Mouse (Mus musculus) heart, embryonic 15.5 days (tissue): ENCODE results near the gene Alad. TPM values are rescaled to one million over a fixed set of nuclear protein-coding genes. Genes with fewer than 3 reads are reported as not detected.
A peak's percentile ranks its signal among the peaks of the same experiment; 100 is the strongest.

ENCODE experiments used
- ATAC-seq: fragments of 200-750 bp; cut with Nextera tagmentation; replicated peaks from 2 replicates; pipeline ENCODE4 v1.8.0; 2017; ENCODE audit warnings: low read depth, moderate TSS enrichment; ENCODE audit not compliant: insufficient number of reproducible peaks, insufficient read depth, low FRiP score
- H3K27ac ChIP-seq: fragments of 300-500 bp; sonication (generic); 2 replicates; pipeline ENCODE4 v1.5.1; 2015; ENCODE audit warnings: mild to moderate bottlenecking, inconsistent platforms
- H3K27me3 ChIP-seq: fragments of 300-500 bp; sonication (generic); 2 replicates; pipeline ENCODE4 v1.6.1; 2015; ENCODE audit warnings: inconsistent platforms
- H3K36me3 ChIP-seq: fragments of 300-500 bp; sonication (generic); 2 replicates; pipeline ENCODE4 v1.6.1; 2015; ENCODE audit warnings: mild to moderate bottlenecking, inconsistent platforms
- H3K4me1 ChIP-seq: fragments of 300-500 bp; sonication (generic); replicated peaks from 2 replicates; pipeline ENCODE4 v1.6.1; 2015; ENCODE audit warnings: inconsistent platforms
- H3K4me2 ChIP-seq: fragments of 300-500 bp; sonication (generic); 2 replicates; pipeline ENCODE4 v1.6.1; 2015; ENCODE audit warnings: inconsistent platforms, mild to moderate bottlenecking, moderate library complexity
- H3K4me3 ChIP-seq: fragments of 300-500 bp; sonication (generic); 2 replicates; pipeline ENCODE4 v1.5.1; 2015; ENCODE audit warnings: mild to moderate bottlenecking, inconsistent platforms
- H3K9ac ChIP-seq: fragments of 300-500 bp; sonication (generic); 2 replicates; pipeline ENCODE4 v1.6.1; 2015; ENCODE audit warnings: mild to moderate bottlenecking, inconsistent platforms
- H3K9me3 ChIP-seq: fragments of 300-500 bp; sonication (generic); replicated peaks from 2 replicates; pipeline ENCODE4 v1.6.1; 2016; ENCODE audit warnings: inconsistent platforms
- WGBS: fragments of 180-500 bp; shearing (Covaris S2); methylation state at CpG from one replicate; pipeline ENCODE4 v1.1.7; 2015; ENCODE audit warnings: mixed read lengths; 5-methylcytosine and 5-hydroxymethylcytosine counted together
- polyA plus RNA-seq: library from polyadenylated mRNA; unstranded; fragments of >200 nt; fragmentation: Nextera tagmentation; extraction: Ambion mirVana; gene quantifications from 2 replicates; pipeline ENCODE4 v1.2.1, GENCODE M21; 2015

Gene Alad
- polyA plus RNA-seq, 1 experiment from 2014 or later: 56.0 TPM

GRCm38 (mm10) chr4:62501964-62502732 is 17.6 kb downstream of the Alad start:
- ATAC-seq: peak; percentile 94
- H3K9me3 ChIP-seq: no peaks in the 10 kb centered on the region
- WGBS: 1% methylated on average over 38 of the region's 38 CpGs

GRCm38 (mm10) chr4:62501534-62501933 is 18.2 kb downstream of the Alad start:
- ATAC-seq: no peak
- under 1% methylated on average over 7 of the region's 7 CpGs for WGBS
- Histone ChIP-seq H3K9me3 (no peaks in the 10 kb centered on the region), H3K9ac (peak overlapping the region; percentile 81), H3K27me3 (no peaks in the 10 kb centered on the region), H3K36me3 (peaks cover 13% of the 10 kb centered on the region; the same call in 1 of the 2 replicates), H3K4me3 (peak overlapping the region; percentile 92), H3K27ac (peak overlapping the region; percentile 81), H3K4me1 (peaks cover 21% of the 10 kb centered on the region), H3K4me2 (peak overlapping the region; percentile 65)

More at GRCm38 (mm10) chr4:62501964-62502732, 17.6 kb downstream of the Alad start:
- H3K9ac ChIP-seq: peak overlapping the region; percentile 81
- H3K36me3 ChIP-seq: peaks cover 13% of the 10 kb centered on the region; the same call in 1 of the 2 replicates
- peak overlapping the region; percentile 65 for H3K4me2 ChIP-seq
- H3K4me1 ChIP-seq: peaks cover 15% of the 10 kb centered on the region
- H3K27ac ChIP-seq: peak overlapping the region; percentile 81
- no peaks in the 10 kb centered on the region for H3K27me3 ChIP-seq
- peak overlapping the region; percentile 92 for H3K4me3 ChIP-seq

GRCm38 (mm10) chr4:62500799-62501198 is 18.9 kb downstream of the Alad start:
- Histone ChIP-seq H3K4me3 (no peak overlapping the region; the same call in 1 of the 2 replicates), H3K9me3 (no peaks in the 10 kb centered on the region), H3K27ac (peak overlapping the region; percentile 81), H3K36me3 (peaks cover 13% of the 10 kb centered on the region; the same call in 1 of the 2 replicates), H3K27me3 (no peaks in the 10 kb centered on the region), H3K9ac (no peak overlapping the region), H3K4me2 (peak overlapping the region; percentile 65; the same call in 1 of the 2 replicates), H3K4me1 (peaks cover 27% of the 10 kb centered on the region)
- no peak for ATAC-seq
- WGBS: 77% methylated on average over 4 of the region's 4 CpGs

GRCm38 (mm10) chr4:62496815-62497214 is 22.9 kb downstream of the Alad start:
- 0 out of 2 replicates have a peak, but pooled peaks have one; percentile 29 for ATAC-seq
- no peaks in the 10 kb centered on the region for H3K27me3 ChIP-seq
- no peak overlapping the region for H3K4me3 ChIP-seq
- peaks cover 13% of the 10 kb centered on the region; the same call in 1 of the 2 replicates for H3K36me3 ChIP-seq
- H3K9ac ChIP-seq: no peak overlapping the region
- no peak overlapping the region for H3K4me2 ChIP-seq
- H3K9me3 ChIP-seq: no peaks in the 10 kb centered on the region
- no peak overlapping the region for H3K27ac ChIP-seq
- 34% methylated on average over 8 of the region's 8 CpGs for WGBS
- peaks cover 19% of the 10 kb centered on the region for H3K4me1 ChIP-seq

GRCm38 (mm10) chr4:62495946-62496345 is 23.8 kb downstream of the Alad start:
- no peaks in the 10 kb centered on the region for H3K27me3 ChIP-seq
- peaks cover 15% of the 10 kb centered on the region for H3K4me1 ChIP-seq
- peaks cover 13% of the 10 kb centered on the region; the same call in 1 of the 2 replicates for H3K36me3 ChIP-seq
- no peak overlapping the region for H3K4me3 ChIP-seq
- H3K4me2 ChIP-seq: no peak overlapping the region
- no peak for ATAC-seq
- H3K9me3 ChIP-seq: no peaks in the 10 kb centered on the region
- H3K27ac ChIP-seq: no peak overlapping the region
- H3K9ac ChIP-seq: no peak overlapping the region
- WGBS: 54% methylated on average over 8 of the region's 8 CpGs

- Histone ChIP-seq H3K27ac (no peak overlapping the region), H3K9me3 (no peaks in the 10 kb centered on the region), H3K36me3 (peaks cover 9% of the 10 kb centered on the region; the same call in 1 of the 2 replicates), H3K4me3 (no peak overlapping the region), H3K27me3 (no peaks in the 10 kb centered on the region), H3K4me1 (peaks cover 13% of the 10 kb centered on the region), H3K9ac (no peak overlapping the region), H3K4me2 (no peak overlapping the region)
- ATAC-seq: no peak
- whole genome bisulfite sequencing: 51% methylated on average over 9 of the region's 9 CpGs
These were observed 25.5 kb downstream of the Alad start for GRCm38 (mm10) chr4:62494230-62494629.

GRCm38 (mm10) chr4:62492682-62493081 is 27.0 kb downstream of the Alad start:
- Histone ChIP-seq H3K9ac (no peak overlapping the region), H3K4me1 (peaks cover 13% of the 10 kb centered on the region), H3K36me3 (no peaks in the 10 kb centered on the region), H3K9me3 (no peaks in the 10 kb centered on the region), H3K4me3 (no peak overlapping the region), H3K27ac (no peak overlapping the region), H3K4me2 (no peak overlapping the region), H3K27me3 (no peaks in the 10 kb centered on the region)
- no peak for ATAC-seq
- 72% methylated on average over 2 of the region's 2 CpGs for whole genome bisulfite sequencing

GRCm38 (mm10) chr4:62487914-62488313 is 31.8 kb downstream of the Alad start:
- ATAC-seq: no peak
- 77% methylated on average over 2 of the region's 2 CpGs for WGBS
- Histone ChIP-seq H3K27ac (no peak overlapping the region), H3K36me3 (no peaks in the 10 kb centered on the region), H3K27me3 (no peaks in the 10 kb centered on the region), H3K9me3 (no peaks in the 10 kb centered on the region), H3K4me2 (no peak overlapping the region), H3K4me1 (no peaks in the 10 kb centered on the region), H3K9ac (no peak overlapping the region), H3K4me3 (no peak overlapping the region)

- no peak for ATAC-seq
- no peak overlapping the region for H3K4me3 ChIP-seq
- no peaks in the 10 kb centered on the region for H3K9me3 ChIP-seq
- H3K27ac ChIP-seq: no peak overlapping the region
- WGBS: 82% methylated on average over 5 of the region's 5 CpGs
- no peak overlapping the region for H3K4me2 ChIP-seq
- H3K9ac ChIP-seq: no peak overlapping the region
- no peaks in the 10 kb centered on the region for H3K36me3 ChIP-seq
- H3K27me3 ChIP-seq: no peaks in the 10 kb centered on the region
- H3K4me1 ChIP-seq: no peaks in the 10 kb centered on the region
These were observed 32.5 kb downstream of the Alad start for GRCm38 (mm10) chr4:62487172-62487571.

- 91% methylated on average over 15 of the region's 15 CpGs for WGBS
- Histone ChIP-seq H3K9ac (no peak overlapping the region), H3K27me3 (no peaks in the 10 kb centered on the region; the same call in 1 of the 2 replicates), H3K4me2 (no peak overlapping the region), H3K9me3 (no peaks in the 10 kb centered on the region), H3K4me3 (no peak overlapping the region), H3K36me3 (no peaks in the 10 kb centered on the region), H3K4me1 (no peaks in the 10 kb centered on the region), H3K27ac (no peak overlapping the region)
- no peak for ATAC-seq
These were observed 33.5 kb downstream of the Alad start for GRCm38 (mm10) chr4:62486162-62486696.

GRCm38 (mm10) chr4:62485450-62486161 is 34.1 kb downstream of the Alad start:
- Histone ChIP-seq H3K4me3 (no peak overlapping the region), H3K9ac (no peak overlapping the region), H3K4me1 (no peaks in the 10 kb centered on the region), H3K9me3 (no peaks in the 10 kb centered on the region), H3K27ac (no peak overlapping the region), H3K36me3 (no peaks in the 10 kb centered on the region), H3K4me2 (no peak overlapping the region), H3K27me3 (no peaks in the 10 kb centered on the region; the same call in 1 of the 2 replicates)
- WGBS: 75% methylated on average over 8 of the region's 8 CpGs
- no peak for ATAC-seq
